Mouse (Mus musculus) heart, postnatal 0 days (tissue): Measurements from ENCODE around the gene Fcgr2b. TPM values are rescaled to one million over a fixed set of nuclear protein-coding genes. Genes with fewer than 3 reads are reported as not detected.

ENCODE experiments used
- ATAC-seq: fragments of 200-750 bp; cut with Nextera tagmentation; 2 replicates; pipeline ENCODE4 v1.8.0; 2017; ENCODE audit warnings: low read depth, moderate number of reproducible peaks, moderate library complexity; ENCODE audit not compliant: insufficient read depth
- DNase-seq: peaks from one replicate; pipeline ENCODE4 v3.0.0-alpha.2; 2016; ENCODE audit warnings: low spot score
- H3K27ac ChIP-seq: fragments of 300-500 bp; sonication (generic); 2 replicates; pipeline ENCODE4 v1.5.1; 2014; ENCODE audit warnings: low read depth, mild to moderate bottlenecking
- H3K27me3 ChIP-seq: fragments of 300-500 bp; sonication (generic); 2 replicates; pipeline ENCODE4 v1.6.1; 2014; ENCODE audit warnings: low read length, mixed read lengths; ENCODE audit not compliant: control insufficient read depth, insufficient read depth
- H3K36me3 ChIP-seq: fragments of 300-500 bp; sonication (generic); replicated peaks from 2 replicates; pipeline ENCODE4 v1.6.1; 2014; ENCODE audit warnings: low read length, mixed read lengths; ENCODE audit not compliant: control insufficient read depth, insufficient read depth
- H3K4me1 ChIP-seq: fragments of 300-500 bp; sonication (generic); 2 replicates; pipeline ENCODE4 v1.6.1; 2014; ENCODE audit warnings: antibody characterized with exemption; ENCODE audit not compliant: control insufficient read depth, insufficient read depth
- H3K4me2 ChIP-seq: fragments of 300-500 bp; sonication (generic); 2 replicates; pipeline ENCODE4 v1.6.1; 2014; ENCODE audit warnings: low read depth, mild to moderate bottlenecking, low read length, moderate library complexity
- H3K4me3 ChIP-seq: fragments of 300-500 bp; sonication (generic); 2 replicates; pipeline ENCODE4 v1.5.1; 2014; ENCODE audit warnings: low read depth, low read length
- H3K9ac ChIP-seq: fragments of 300-500 bp; sonication (generic); replicated peaks from 2 replicates; pipeline ENCODE4 v1.6.1; 2014; ENCODE audit warnings: low read depth, low read length, mixed read lengths
- H3K9me3 ChIP-seq: fragments of 300-500 bp; sonication (generic); replicated peaks from 2 replicates; pipeline ENCODE4 v1.6.1; 2016; ENCODE audit warnings: low read length; ENCODE audit not compliant: control insufficient read depth
- CTCF ChIP-seq: IDR thresholded peaks from 2 replicates; pipeline ENCODE4 v1.5.1; 2016; ENCODE audit warnings: antibody characterized with exemption, control low read depth, low read depth
- EP300 ChIP-seq: IDR thresholded peaks from 2 replicates; pipeline ENCODE4 v1.6.1; 2016; ENCODE audit warnings: antibody characterized with exemption, low read depth
- WGBS: fragments of 180-500 bp; shearing (Covaris S2); extraction: QIAGEN DNeasy Blood & Tissue Kit; methylation state at CpG from one replicate; pipeline ENCODE4 v1.1.7; 2014; 5-methylcytosine and 5-hydroxymethylcytosine counted together
- polyA plus RNA-seq: library from polyadenylated mRNA; unstranded; fragments of >200 nt; fragmentation: Nextera tagmentation; extraction: Ambion mirVana; gene quantifications from 2 replicates; pipeline ENCODE4 v1.2.1, GENCODE M21; 2015
- total RNA-seq: library from RNA; depleted of rRNA; stranded (reverse); fragments of >200 nt; gene quantifications from 2 replicates; pipeline ENCODE4 v1.2.3, GENCODE M21; 2014; ENCODE audit warnings: low replicate concordance

Gene Fcgr2b
- total and polyA plus RNA-seq, 2 experiments from 2014 or later: 1.4 to 2.3 TPM

DNA sequence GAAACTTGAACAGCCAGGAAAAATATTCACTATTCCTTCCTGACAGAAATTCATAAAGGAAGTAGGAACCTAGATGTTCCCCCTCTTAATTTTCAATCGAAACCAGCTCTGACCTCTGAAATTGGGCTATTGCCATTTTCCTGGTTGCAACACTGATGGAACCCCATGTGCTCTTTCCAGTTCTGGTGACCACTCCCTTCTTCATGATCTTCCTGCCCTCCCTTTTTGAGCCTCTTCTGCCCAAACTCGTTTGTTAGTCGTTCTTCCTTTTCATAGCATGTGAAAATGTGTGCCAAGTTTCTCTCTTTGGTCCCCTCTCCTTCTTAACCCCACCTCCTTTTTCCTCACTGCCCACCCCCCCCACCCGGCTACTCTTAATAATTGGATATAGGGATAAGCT is 35.4 kb upstream of the Fcgr2b start:
- no peaks in the 10 kb centered on the region for H3K9me3 ChIP-seq
- no peaks in the 10 kb centered on the region for H3K36me3 ChIP-seq
- no peak overlapping the region for H3K4me3 ChIP-seq
- H3K4me1 ChIP-seq: no peaks in the 10 kb centered on the region
- H3K27me3 ChIP-seq: no peaks in the 10 kb centered on the region
- WGBS: 66% methylated on average over 4 of the region's 4 CpGs
- no peak overlapping the region for H3K9ac ChIP-seq
- ATAC-seq (no peak), DNase-seq (no peak)
- H3K27ac ChIP-seq: no peak overlapping the region
- no peak for TF ChIP-seq CTCF
- TF ChIP-seq EP300: no peak
- no peak overlapping the region for H3K4me2 ChIP-seq

DNA sequence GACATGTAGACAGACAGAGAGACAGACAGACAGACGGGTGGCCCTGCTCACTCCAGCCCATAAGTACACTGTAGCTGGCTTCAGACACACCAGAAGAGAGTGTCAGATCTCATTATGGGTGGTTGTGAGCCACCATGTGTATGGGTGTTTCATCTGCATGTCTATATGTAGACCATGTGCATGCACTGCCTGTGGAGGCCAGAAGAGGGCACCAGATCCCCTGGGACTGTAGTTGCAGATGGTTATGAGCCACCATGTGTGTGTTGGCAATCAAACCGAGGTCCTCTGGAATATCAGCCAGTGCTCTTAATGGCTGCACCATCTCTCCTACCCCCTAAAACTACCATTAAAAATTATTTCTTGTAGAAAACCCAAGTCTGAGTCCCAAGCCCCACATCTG is 30.6 kb upstream of the Fcgr2b start:
- Histone ChIP-seq H3K4me2 (no peak overlapping the region), H3K27me3 (no peaks in the 10 kb centered on the region), H3K27ac (no peak overlapping the region), H3K36me3 (no peaks in the 10 kb centered on the region), H3K4me1 (no peaks in the 10 kb centered on the region), H3K9ac (no peak overlapping the region), H3K9me3 (no peaks in the 10 kb centered on the region), H3K4me3 (no peak overlapping the region)
- TF ChIP-seq EP300 (no peak), CTCF (no peak)
- DNase-seq: no peak
- WGBS: 84% methylated on average over 2 of the region's 2 CpGs
- no peak for ATAC-seq

DNA sequence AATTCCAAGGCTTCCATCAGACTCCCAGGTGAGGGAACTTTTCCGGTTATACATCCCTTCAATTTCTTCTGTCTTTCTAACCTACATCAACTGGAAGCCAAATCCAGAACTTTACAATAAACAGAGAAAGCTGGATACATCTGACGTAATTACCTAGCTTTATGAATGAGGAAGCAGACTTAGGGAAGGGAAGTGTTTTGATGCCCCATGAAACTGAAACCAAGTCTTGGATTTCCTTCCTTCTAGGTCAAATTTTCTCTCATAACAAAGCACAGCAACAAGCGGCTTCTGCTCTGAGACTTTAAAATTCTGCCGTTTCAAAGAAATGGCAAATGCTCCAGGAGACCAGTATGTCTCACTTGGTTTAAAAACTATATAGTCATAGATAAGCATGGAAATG is 30.0 kb upstream of the Fcgr2b start:
- H3K4me3 ChIP-seq: no peak overlapping the region
- TF ChIP-seq EP300 (no peak), CTCF (no peak)
- H3K4me2 ChIP-seq: no peak overlapping the region
- WGBS: 85% methylated on average over 4 of the region's 4 CpGs
- no peak overlapping the region for H3K27ac ChIP-seq
- no peaks in the 10 kb centered on the region for H3K27me3 ChIP-seq
- no peak for ATAC-seq
- no peaks in the 10 kb centered on the region for H3K9me3 ChIP-seq
- DNase-seq: no peak
- H3K9ac ChIP-seq: no peak overlapping the region
- no peaks in the 10 kb centered on the region for H3K36me3 ChIP-seq
- H3K4me1 ChIP-seq: no peaks in the 10 kb centered on the region

DNA sequence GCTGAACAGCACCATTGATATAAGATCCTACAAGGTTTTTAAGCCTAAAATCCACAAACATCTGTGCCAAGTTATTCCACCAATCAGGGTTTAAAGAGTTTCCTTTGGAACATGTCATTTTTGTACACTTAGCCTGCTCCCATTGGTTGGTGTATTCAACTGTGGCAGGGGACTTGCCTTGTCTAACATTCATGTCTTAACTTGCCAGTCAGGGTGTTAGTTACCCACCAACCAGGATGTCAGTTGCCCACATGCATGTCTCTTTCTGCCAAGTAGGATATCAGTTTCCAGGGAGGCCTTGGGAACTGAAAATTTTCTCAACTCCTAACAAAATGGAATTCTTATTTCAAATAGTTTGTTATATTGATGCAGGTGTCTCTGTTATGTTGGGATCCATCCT is 29.2 kb upstream of the Fcgr2b start:
- no peak for DNase-seq
- Histone ChIP-seq H3K27me3 (no peaks in the 10 kb centered on the region), H3K4me1 (no peaks in the 10 kb centered on the region), H3K27ac (no peak overlapping the region), H3K36me3 (no peaks in the 10 kb centered on the region), H3K4me3 (no peak overlapping the region), H3K4me2 (no peak overlapping the region), H3K9ac (no peak overlapping the region), H3K9me3 (no peaks in the 10 kb centered on the region)
- no peak for ATAC-seq
- TF ChIP-seq EP300 (no peak), CTCF (no peak)

DNA sequence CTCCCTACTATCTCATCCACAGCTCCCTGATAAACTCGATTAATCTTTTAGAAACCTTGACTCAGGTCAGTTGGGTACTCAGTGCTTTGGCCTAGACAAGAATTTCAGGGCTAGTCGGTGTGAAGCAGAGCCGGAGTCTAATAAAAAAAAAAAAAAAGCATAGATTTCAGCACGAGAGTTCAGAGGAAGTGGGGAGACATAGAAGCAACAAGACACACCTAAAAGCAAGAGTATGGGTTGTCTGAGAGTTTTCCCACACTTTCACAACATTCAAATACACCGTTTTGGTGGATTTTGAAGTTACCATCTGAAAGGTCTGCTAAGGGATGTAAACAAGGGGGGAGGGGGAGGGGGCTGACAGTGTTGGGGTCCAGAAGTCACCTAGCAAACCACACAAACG is 28.7 kb upstream of the Fcgr2b start:
- WGBS: 62% methylated on average over 6 of the region's 6 CpGs
- no peaks in the 10 kb centered on the region for H3K36me3 ChIP-seq
- no peak overlapping the region for H3K4me2 ChIP-seq
- no peak for TF ChIP-seq CTCF
- TF ChIP-seq EP300: no peak
- no peak overlapping the region for H3K9ac ChIP-seq
- no peaks in the 10 kb centered on the region for H3K27me3 ChIP-seq
- no peak for DNase-seq
- no peaks in the 10 kb centered on the region for H3K9me3 ChIP-seq
- H3K4me1 ChIP-seq: no peaks in the 10 kb centered on the region
- no peak for ATAC-seq
- H3K27ac ChIP-seq: no peak overlapping the region
- no peak overlapping the region for H3K4me3 ChIP-seq

DNA sequence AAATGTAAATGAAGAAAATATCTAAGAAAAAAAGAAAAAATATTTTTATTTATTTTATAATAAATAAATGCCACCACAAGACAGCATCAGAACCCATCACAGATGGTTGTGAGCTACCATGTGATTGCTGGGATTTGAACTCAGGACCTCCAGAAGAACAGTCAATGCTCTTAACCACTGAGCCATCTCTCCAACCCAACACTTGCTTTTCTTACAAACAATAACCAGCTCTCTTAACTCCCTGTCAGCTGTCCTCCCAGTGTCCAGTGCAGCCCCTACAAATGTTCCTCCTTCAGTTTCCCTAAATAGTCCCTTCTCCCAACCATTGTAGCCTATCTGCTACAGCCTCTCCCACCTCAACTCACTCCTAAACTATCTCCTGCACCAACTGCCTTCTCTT is 23.5 kb upstream of the Fcgr2b start:
- no peak for ATAC-seq
- no peaks in the 10 kb centered on the region for H3K36me3 ChIP-seq
- H3K9me3 ChIP-seq: no peaks in the 10 kb centered on the region
- TF ChIP-seq CTCF: no peak
- no peak for TF ChIP-seq EP300
- no peak overlapping the region for H3K4me2 ChIP-seq
- H3K4me1 ChIP-seq: no peaks in the 10 kb centered on the region
- no peak overlapping the region for H3K4me3 ChIP-seq
- H3K27ac ChIP-seq: no peak overlapping the region
- no peaks in the 10 kb centered on the region for H3K27me3 ChIP-seq
- DNase-seq: no peak
- no peak overlapping the region for H3K9ac ChIP-seq
